ENCODE assay signal across 15 mouse cellular contexts in the genomic region with DNA sequence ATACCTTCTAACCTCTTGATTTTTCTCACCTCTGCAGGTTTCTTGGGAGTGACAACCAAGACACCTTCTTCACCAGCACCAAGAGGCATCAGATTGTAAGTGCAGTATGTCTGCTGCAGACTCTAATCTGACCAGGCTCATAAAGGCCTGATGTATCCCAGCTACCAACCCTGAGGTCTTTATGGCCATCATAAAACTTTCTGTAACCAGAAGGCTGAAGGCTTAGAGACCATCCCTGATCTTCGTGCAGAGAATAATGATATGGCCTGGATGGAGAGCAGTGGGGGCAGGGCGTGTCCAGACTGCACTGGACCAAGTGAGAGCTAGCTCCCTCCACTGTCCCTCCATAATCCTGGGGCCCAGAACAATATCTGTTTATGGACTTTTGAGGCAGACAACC. TPM values are rescaled to one million over a fixed set of nuclear protein-coding genes. Genes with fewer than 3 reads are reported as not detected.
"Had no signal": no experiment of that assay in that cellular context is flagged by ENCODE, and none has a peak within 500 bp of the region (broad histone marks: within the 10 kb centered on the region; RNA-seq: fewer than 3 reads in every experiment).

No protein-coding gene starts in this region.

- H3K4me1 ChIP-seq: midbrain, embryonic 12.5 days; midbrain, embryonic 15.5 days; neural tube, embryonic 13.5 days; stomach, embryonic 15.5 days had no signal

- DNase-seq: lung, adult 18-20 months; lung, embryonic 14.5 days; lung, postnatal 10 days; right cerebral cortex, postnatal 14 days; thymus, adult 2 months; thymus, postnatal 25 days; thymus, postnatal 4 days had no signal

- H3K27ac ChIP-seq: liver, embryonic 14.5 days; macrophage; midbrain, embryonic 12.5 days; midbrain, embryonic 15.5 days; neural tube, embryonic 13.5 days; stomach, embryonic 15.5 days; stomach, postnatal 0 days had no signal

- H3K9me3 ChIP-seq: midbrain, embryonic 12.5 days; midbrain, embryonic 15.5 days; neural tube, embryonic 13.5 days; stomach, embryonic 15.5 days had no signal

- H3K36me3 ChIP-seq: midbrain, embryonic 12.5 days; midbrain, embryonic 15.5 days; neural tube, embryonic 13.5 days; stomach, embryonic 15.5 days had no signal

- H3K4me2 ChIP-seq: lung, embryonic 14.5 days; midbrain, embryonic 12.5 days; midbrain, embryonic 15.5 days; neural tube, embryonic 13.5 days; stomach, embryonic 15.5 days had no signal

- H3K4me3 ChIP-seq: megakaryocyte, embryonic 14.5 days; midbrain, embryonic 12.5 days; midbrain, embryonic 15.5 days; neural tube, embryonic 13.5 days; stomach, embryonic 15.5 days had no signal

- H3K9ac ChIP-seq: liver, embryonic 14.5 days; lung, embryonic 14.5 days; midbrain, embryonic 12.5 days; midbrain, embryonic 15.5 days; neural tube, embryonic 13.5 days; stomach, embryonic 15.5 days had no signal

- ATAC-seq: midbrain, embryonic 15.5 days had no signal

- H3K27me3 ChIP-seq: midbrain, embryonic 12.5 days; midbrain, embryonic 15.5 days; neural tube, embryonic 13.5 days; stomach, embryonic 15.5 days had no signal

RNA-seq across cellular contexts. Expression of gene Ano7, which starts 13.5 kb away (rescaled TPM):
- polyA plus RNA-seq: macrophage had no signal
